In the genomic region with DNA sequence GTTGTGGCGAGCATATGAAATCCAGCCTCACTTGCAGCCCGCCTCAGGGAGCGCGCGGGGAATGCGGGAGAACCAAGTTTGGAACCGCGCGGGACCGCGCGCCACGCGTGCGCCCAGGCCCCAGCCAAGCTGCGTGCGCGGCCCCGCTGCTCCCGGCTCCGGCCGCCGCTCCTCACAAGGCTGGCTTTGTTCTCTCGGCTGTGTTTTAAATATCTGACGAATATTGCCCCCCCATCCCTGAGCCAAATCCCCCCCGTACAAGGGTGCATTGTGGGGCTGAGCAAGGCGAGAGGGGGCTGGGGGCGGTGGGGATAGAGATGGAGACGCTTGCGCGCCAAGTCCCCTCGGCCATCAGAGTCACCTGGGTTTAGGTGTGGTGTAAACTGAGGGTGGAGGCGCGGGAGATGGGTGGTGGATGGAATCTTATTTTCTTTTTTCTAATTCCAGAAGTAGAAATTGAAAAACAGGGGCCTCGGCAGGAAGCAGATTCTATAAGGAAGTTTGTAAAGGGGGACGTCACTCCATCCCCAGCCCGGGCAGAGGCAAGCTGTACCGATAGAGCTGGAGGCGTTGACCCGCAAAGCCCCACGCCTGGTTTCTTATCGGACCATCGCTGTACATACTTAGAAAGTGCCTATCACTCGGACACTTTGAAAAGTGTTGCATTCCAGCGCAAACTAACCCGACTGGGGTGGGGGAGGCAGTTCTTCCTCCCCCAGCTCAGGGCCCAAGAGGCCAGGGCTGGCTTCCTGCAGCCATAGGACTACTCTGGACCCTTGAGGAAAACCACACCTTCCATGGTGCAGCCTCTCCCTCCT, we compare ENCODE assay signal across 7 mouse cellular contexts.
A peak's percentile ranks its signal among the peaks of the same experiment; 100 is the strongest.
DNase-seq lines count a peak whose midpoint lies in the region; ATAC-seq and TF ChIP-seq lines count a peak whose summit lies in the region.

No protein-coding gene starts in this region.

- H3K27ac ChIP-seq in testis, adult 2 months (ENCODE audit: control insufficient read depth, insufficient read depth, low read depth, low read length), result peak overlapping the region; percentile 47
- H3K27ac ChIP-seq in heart, embryonic 13.5 days (replicated peaks), result peak overlapping the region; percentile 91
- peak overlapping the region; percentile 4; the same call in 1 of the 2 replicates for H3K27ac ChIP-seq in small intestine, adult 2 months (ENCODE audit: insufficient read depth, low read depth, low read length)

- H3K9me3 ChIP-seq in heart, embryonic 13.5 days, result no peaks in the 10 kb centered on the region

- H3K36me3 ChIP-seq in testis, adult 2 months (ENCODE audit: control insufficient read depth, insufficient read depth, low read length), result no peaks in the 10 kb centered on the region
- H3K36me3 ChIP-seq in heart, embryonic 13.5 days, result no peaks in the 10 kb centered on the region
- no peaks in the 10 kb centered on the region for H3K36me3 ChIP-seq in small intestine, adult 2 months (ENCODE audit: control insufficient read depth, insufficient read depth, low read length)

- H3K27me3 ChIP-seq in testis, adult 2 months (ENCODE audit: control insufficient read depth, insufficient read depth, low read length), result no peaks in the 10 kb centered on the region
- no peaks in the 10 kb centered on the region for H3K27me3 ChIP-seq in heart, embryonic 13.5 days (replicated peaks)
- H3K27me3 ChIP-seq in small intestine, adult 2 months (ENCODE audit: control insufficient read depth, insufficient read depth, low read length), result no peaks in the 10 kb centered on the region

- TF ChIP-seq CTCF in testis, adult 2 months (IDR thresholded peaks at IDR 0.05; ENCODE audit: control insufficient read depth, insufficient read depth, insufficient replicate concordance, low read depth, low read length), result no peak
- TF ChIP-seq CTCF in small intestine, adult 2 months (IDR thresholded peaks at IDR 0.05; ENCODE audit: extremely low read depth, insufficient read length, insufficient replicate concordance, low read depth, low read length), result no peak

- no peak for DNase-seq in testis, postnatal 14 days (ENCODE audit: low spot score)
- peak; percentile 72 for DNase-seq in embryo, embryonic 10.5 days (ENCODE audit: low spot score)
- DNase-seq in layer of hippocampus, adult 9-11 months, result peak; percentile 44

- peak overlapping the region; percentile 76 for H3K4me2 ChIP-seq in heart, embryonic 13.5 days

- WGBS in heart, embryonic 13.5 days, result 2% methylated on average over 46 of the region's 46 CpGs
- WGBS in small intestine, adult 2 months, result 7% methylated on average over 46 of the region's 46 CpGs

- peak overlapping the region; percentile 86 for H3K9ac ChIP-seq in heart, embryonic 13.5 days

- H3K4me1 ChIP-seq in testis, adult 2 months (ENCODE audit: control insufficient read depth, insufficient read depth, low read length), result peaks cover 10% of the 10 kb centered on the region
- H3K4me1 ChIP-seq in heart, embryonic 13.5 days, result peaks cover 60% of the 10 kb centered on the region
- H3K4me1 ChIP-seq in small intestine, adult 2 months (ENCODE audit: control insufficient read depth, insufficient read depth, insufficient read length, low read length), result peaks cover 25% of the 10 kb centered on the region

- 0 out of 2 replicates have a peak, but pooled peaks have one; percentile 15 for ATAC-seq in heart, embryonic 13.5 days (ENCODE audit: extremely low read depth, insufficient number of reproducible peaks, low FRiP score, low TSS enrichment)
- peak; percentile 34; the same call in 1 of the 2 replicates for ATAC-seq in megakaryocyte, adult 5-6 weeks (ENCODE audit: poor library complexity, severe bottlenecking)

- peak overlapping the region; percentile 30 for H3K4me3 ChIP-seq in testis, adult 2 months (ENCODE audit: control insufficient read depth, low read depth, low read length)
- H3K4me3 ChIP-seq in heart, embryonic 13.5 days, result peak overlapping the region; percentile 52
- H3K4me3 ChIP-seq in small intestine, adult 2 months (ENCODE audit: low read depth, low read length), result peak overlapping the region; percentile 61

- no peak for TF ChIP-seq POLR2A in testis, adult 2 months (IDR thresholded peaks at IDR 0.05; ENCODE audit: control insufficient read depth, low read depth, low read length)
- TF ChIP-seq POLR2A in small intestine, adult 2 months (IDR thresholded peaks at IDR 0.05; ENCODE audit: low read depth, low read length), result no peak

Comparison
In these comparisons a context has a peak if more than half of its experiments do, and no peak if none do; other contexts are left out.
1. H3K27ac ChIP-seq: peak in every context shown above with its lines; median percentile 91 in heart, embryonic 13.5 days; 47 in testis, adult 2 months; 4 in small intestine, adult 2 months.